Mouse (Mus musculus): Measurements from ENCODE around the gene Meox1. TPM values are rescaled to one million over a fixed set of nuclear protein-coding genes. Genes with fewer than 3 reads are reported as not detected.
A peak's percentile ranks its signal among the peaks of the same experiment; 100 is the strongest.

The Meox1 gene
- polyA plus RNA-seq, 1 experiment, result not detected

- TF ChIP-seq CTCF (IDR thresholded peaks at IDR 0.05; ENCODE audit: insufficient read depth, low read depth, low read length), result no peak
- Histone ChIP-seq H3K27ac (ENCODE audit: insufficient read depth, low read depth, low read length) (no peak overlapping the region), H3K4me3 (ENCODE audit: insufficient read depth, low read depth, low read length) (no peak overlapping the region), H3K4me1 (ENCODE audit: control insufficient read depth, insufficient read depth, low read length) (no peaks in the 10 kb centered on the region)
- 74% methylated on average over 19 of the region's 19 CpGs for WGBS
Measured at GRCm38 (mm10) chr11:101924441-101924976, 30.3 kb upstream of the Meox1 start.

GRCm38 (mm10) chr11:101923988-101924387 is 29.8 kb upstream of the Meox1 start:
- no peak overlapping the region for H3K4me3 ChIP-seq (ENCODE audit: insufficient read depth, low read depth, low read length)
- 89% methylated on average over 6 of the region's 6 CpGs for WGBS
- TF ChIP-seq POLR2A (IDR thresholded peaks at IDR 0.05; ENCODE audit: insufficient read depth, low read depth, low read length), result no peak
- TF ChIP-seq CTCF (IDR thresholded peaks at IDR 0.05; ENCODE audit: insufficient read depth, low read depth, low read length), result no peak
- no peak overlapping the region for H3K27ac ChIP-seq (ENCODE audit: insufficient read depth, low read depth, low read length)
- H3K4me1 ChIP-seq (ENCODE audit: control insufficient read depth, insufficient read depth, low read length), result no peaks in the 10 kb centered on the region

DNA sequence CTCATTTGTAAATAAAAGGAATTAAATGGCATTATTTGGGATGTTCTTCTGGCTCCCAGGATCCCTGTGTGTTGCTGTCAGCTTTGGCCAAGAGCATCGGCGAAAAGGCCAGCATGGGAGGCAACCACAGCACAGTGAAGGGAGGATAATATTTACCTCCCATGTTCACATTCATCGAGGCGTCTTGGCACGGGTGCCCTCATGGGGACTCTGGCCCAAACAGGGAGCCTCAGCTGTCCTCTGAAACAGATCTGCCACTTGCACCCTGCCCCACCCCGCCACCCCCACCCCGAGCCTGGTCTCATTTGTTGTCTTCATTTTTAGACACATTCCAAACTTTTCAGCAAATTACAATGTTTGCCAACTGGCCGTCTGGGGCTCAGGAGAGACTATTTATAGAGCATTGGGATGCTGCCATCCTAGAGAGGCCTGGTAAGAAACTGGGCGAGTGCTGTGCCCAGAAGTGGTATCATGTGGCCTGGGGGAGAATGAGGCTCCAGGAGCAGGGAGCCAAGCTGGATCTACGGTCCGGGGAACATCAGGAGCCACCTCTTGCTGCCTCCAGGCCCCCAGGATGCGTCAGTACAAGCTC is 27.3 kb upstream of the Meox1 start:
- no peak overlapping the region for H3K4me3 ChIP-seq (ENCODE audit: insufficient read depth, low read depth, low read length)
- 54% methylated on average over 12 of the region's 12 CpGs for WGBS
- TF ChIP-seq CTCF (IDR thresholded peaks at IDR 0.05; ENCODE audit: insufficient read depth, low read depth, low read length) (no peak), POLR2A (IDR thresholded peaks at IDR 0.05; ENCODE audit: insufficient read depth, low read depth, low read length) (no peak)
- no peaks in the 10 kb centered on the region for H3K4me1 ChIP-seq (ENCODE audit: control insufficient read depth, insufficient read depth, low read length)
- H3K27ac ChIP-seq (ENCODE audit: insufficient read depth, low read depth, low read length), result no peak overlapping the region

DNA sequence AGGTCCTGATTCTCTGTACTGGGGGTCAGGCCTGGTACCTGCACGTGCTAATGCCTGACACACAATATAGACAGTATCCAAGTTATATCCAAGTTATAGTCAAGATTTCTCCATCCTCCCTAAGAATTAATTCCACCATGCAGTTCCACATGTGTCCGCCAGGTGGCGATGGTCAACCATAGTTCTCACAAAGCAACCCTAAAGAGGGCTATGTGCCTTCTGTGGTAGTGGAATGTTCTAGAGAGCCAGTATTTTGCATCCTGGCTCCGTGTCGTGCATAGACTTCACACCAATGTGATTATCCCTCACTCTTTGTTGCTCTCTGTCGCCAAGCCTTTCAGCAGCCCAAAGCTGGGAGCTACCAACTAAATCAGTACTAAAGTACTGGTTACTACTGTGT is 25.5 kb upstream of the Meox1 start:
- no peaks in the 10 kb centered on the region for H3K4me1 ChIP-seq (ENCODE audit: control insufficient read depth, insufficient read depth, low read length)
- H3K4me3 ChIP-seq (ENCODE audit: insufficient read depth, low read depth, low read length), result no peak overlapping the region
- WGBS, result under 1% methylated on average over 6 of the region's 6 CpGs
- TF ChIP-seq CTCF (IDR thresholded peaks at IDR 0.05; ENCODE audit: insufficient read depth, low read depth, low read length) (no peak), POLR2A (IDR thresholded peaks at IDR 0.05; ENCODE audit: insufficient read depth, low read depth, low read length) (no peak)
- H3K27ac ChIP-seq (ENCODE audit: insufficient read depth, low read depth, low read length), result no peak overlapping the region

GRCm38 (mm10) chr11:101918609-101919008 is 24.4 kb upstream of the Meox1 start:
- no peak overlapping the region for H3K4me3 ChIP-seq (ENCODE audit: insufficient read depth, low read depth, low read length)
- 76% methylated on average over 3 of the region's 3 CpGs for WGBS

GRCm38 (mm10) chr11:101916772-101917171 is 22.6 kb upstream of the Meox1 start:
- 76% methylated on average over 3 of the region's 3 CpGs for WGBS
- Histone ChIP-seq H3K4me3 (ENCODE audit: insufficient read depth, low read depth, low read length) (no peak overlapping the region), H3K27ac (ENCODE audit: insufficient read depth, low read depth, low read length) (no peak overlapping the region), H3K4me1 (ENCODE audit: control insufficient read depth, insufficient read depth, low read length) (no peaks in the 10 kb centered on the region)
- TF ChIP-seq POLR2A (IDR thresholded peaks at IDR 0.05; ENCODE audit: insufficient read depth, low read depth, low read length) (no peak), CTCF (IDR thresholded peaks at IDR 0.05; ENCODE audit: insufficient read depth, low read depth, low read length) (no peak)

More at GRCm38 (mm10) chr11:101918609-101919008, 24.4 kb upstream of the Meox1 start:
- TF ChIP-seq CTCF (IDR thresholded peaks at IDR 0.05; ENCODE audit: insufficient read depth, low read depth, low read length), result no peak
- TF ChIP-seq POLR2A (IDR thresholded peaks at IDR 0.05; ENCODE audit: insufficient read depth, low read depth, low read length), result no peak
- no peaks in the 10 kb centered on the region for H3K4me1 ChIP-seq (ENCODE audit: control insufficient read depth, insufficient read depth, low read length)
- no peak overlapping the region for H3K27ac ChIP-seq (ENCODE audit: insufficient read depth, low read depth, low read length)

- Histone ChIP-seq H3K4me1 (ENCODE audit: control insufficient read depth, insufficient read depth, low read length) (no peaks in the 10 kb centered on the region), H3K27ac (ENCODE audit: insufficient read depth, low read depth, low read length) (no peak overlapping the region), H3K4me3 (ENCODE audit: insufficient read depth, low read depth, low read length) (no peak overlapping the region)
- TF ChIP-seq POLR2A (IDR thresholded peaks at IDR 0.05; ENCODE audit: insufficient read depth, low read depth, low read length) (no peak), CTCF (IDR thresholded peaks at IDR 0.05; ENCODE audit: insufficient read depth, low read depth, low read length) (no peak)
- 76% methylated on average over 8 of the region's 8 CpGs for WGBS
Measured at GRCm38 (mm10) chr11:101913591-101913990, 19.4 kb upstream of the Meox1 start.

DNA sequence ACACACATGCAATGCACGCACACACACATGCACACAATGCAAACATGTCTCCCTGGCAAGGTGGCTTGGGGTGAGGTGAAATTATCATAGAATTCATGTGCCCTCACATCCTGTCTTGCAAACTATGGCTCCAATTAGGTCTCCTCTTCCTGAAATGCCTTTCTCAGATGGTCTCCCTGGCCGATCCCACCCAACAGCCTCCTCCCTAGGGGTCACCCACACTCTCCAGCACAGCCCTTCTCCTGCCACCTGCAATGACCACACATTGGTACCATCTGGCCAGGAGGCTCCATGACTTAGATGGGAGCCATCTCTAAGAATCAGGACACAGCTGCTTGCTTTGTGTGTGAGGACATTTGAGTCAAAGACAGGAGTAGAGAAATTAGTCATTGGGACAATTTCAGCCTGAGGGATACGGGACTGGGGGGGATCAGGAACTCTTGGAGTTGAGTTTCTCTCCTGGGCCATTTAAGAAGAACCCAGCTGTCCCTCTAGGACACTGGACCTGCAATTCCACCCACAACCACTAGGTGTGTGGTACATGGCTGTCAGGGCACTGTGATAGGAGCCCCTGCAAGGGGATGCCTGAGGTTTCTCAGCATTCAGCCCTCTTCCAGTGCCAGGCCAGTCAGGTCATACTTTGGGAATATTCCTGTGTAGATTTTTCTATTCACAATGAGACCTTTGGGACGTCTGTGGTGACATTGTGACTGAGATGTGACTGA is 17.8 kb upstream of the Meox1 start:
- TF ChIP-seq POLR2A (IDR thresholded peaks at IDR 0.05; ENCODE audit: insufficient read depth, low read depth, low read length) (no peak), CTCF (IDR thresholded peaks at IDR 0.05; ENCODE audit: insufficient read depth, low read depth, low read length) (no peak)
- 78% methylated on average over 4 of the region's 4 CpGs for WGBS
- Histone ChIP-seq H3K4me1 (ENCODE audit: control insufficient read depth, insufficient read depth, low read length) (no peaks in the 10 kb centered on the region), H3K27ac (ENCODE audit: insufficient read depth, low read depth, low read length) (no peak overlapping the region), H3K4me3 (ENCODE audit: insufficient read depth, low read depth, low read length) (no peak overlapping the region)

DNA sequence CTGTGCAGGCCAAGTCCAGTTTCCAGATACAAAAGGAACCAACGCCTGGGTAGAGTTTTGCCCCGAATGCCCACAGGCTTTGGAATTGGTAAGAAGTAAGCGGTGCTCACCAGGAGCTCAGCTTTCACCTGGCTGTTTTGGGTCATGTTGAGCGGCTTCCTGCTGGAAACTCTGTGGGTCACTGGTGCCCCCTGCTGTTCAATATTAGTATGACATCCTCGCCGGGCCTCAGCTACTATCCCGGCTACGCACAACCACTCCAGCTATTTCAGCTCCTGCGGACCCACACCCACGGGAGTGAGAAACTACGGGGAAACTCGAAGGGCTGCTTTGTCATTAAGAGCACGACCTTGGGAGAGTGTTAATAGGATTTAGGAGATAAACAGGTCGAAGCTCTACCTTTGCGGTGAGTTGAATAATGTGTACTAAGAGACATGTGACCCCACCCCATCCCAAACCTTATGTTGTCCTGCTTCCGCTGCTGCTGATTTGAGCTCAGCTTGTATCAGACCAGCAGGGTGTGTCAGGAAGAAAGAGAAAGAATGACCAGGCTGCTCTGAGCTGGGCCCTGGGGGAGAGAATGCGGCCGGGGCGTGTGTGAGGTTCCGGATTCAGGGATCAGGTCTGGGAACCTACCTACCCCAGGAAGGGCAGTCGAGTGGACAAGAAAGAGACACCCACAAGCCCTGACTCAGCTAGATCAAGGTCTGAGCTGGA is 16.2 kb upstream of the Meox1 start:
- Histone ChIP-seq H3K4me1 (ENCODE audit: control insufficient read depth, insufficient read depth, low read length) (no peaks in the 10 kb centered on the region), H3K27ac (ENCODE audit: insufficient read depth, low read depth, low read length) (no peak overlapping the region), H3K4me3 (ENCODE audit: insufficient read depth, low read depth, low read length) (no peak overlapping the region)
- 25% methylated on average over 21 of the region's 21 CpGs for WGBS
- TF ChIP-seq CTCF (IDR thresholded peaks at IDR 0.05; ENCODE audit: insufficient read depth, low read depth, low read length), result peak; percentile 76
- TF ChIP-seq POLR2A (IDR thresholded peaks at IDR 0.05; ENCODE audit: insufficient read depth, low read depth, low read length), result no peak

Measured in olfactory bulb, adult 2 months (tissue).